Mouse (Mus musculus) urinary bladder, adult 18-20 months (tissue): ENCODE results near the gene Gm49395.

Source experiments
- DNase-seq, 2 experiments: peaks; one replicate each; pipeline ENCODE4 v3.0.0; 2022; ENCODE audit warnings: low spot score in 2 of 2, mixed read lengths in 2 of 2

The Gm49395 gene

DNA sequence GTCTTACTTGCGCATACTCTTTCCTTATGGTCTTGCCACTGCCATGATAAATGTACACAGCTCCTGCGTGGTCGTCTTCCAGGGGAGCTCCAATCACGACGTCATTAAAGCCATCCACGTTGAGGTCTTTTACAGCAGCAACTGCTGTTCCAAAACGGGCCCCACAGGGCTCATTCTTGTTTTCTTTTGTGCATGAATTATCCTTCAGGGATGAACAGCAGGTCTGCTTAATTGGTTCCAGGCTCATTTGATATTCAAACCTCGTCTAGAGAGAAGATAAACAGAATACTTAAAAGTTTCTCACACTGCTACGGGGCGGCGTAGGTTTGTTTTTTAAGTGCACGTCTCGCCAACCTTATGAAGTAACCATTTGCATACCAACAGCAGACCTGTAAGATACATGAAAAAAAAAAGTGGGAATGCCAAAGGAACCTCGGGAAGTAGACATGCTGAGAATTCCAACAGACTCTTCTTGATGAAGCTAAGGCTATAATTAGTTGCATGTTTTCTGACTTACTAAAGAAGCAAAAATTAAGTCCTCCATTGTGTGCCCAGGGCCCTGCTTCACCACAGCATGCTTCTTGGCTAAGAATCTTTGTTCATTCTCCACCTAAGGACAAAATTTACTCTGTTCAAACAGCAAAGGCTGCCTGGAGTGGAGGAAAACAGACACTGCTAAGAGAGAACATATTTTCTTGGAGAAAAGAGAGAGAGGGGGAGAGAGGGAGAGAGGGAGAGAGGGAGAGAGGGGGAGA is 109.3 kb downstream of the Gm49395 start:
- no peak for DNase-seq

DNA sequence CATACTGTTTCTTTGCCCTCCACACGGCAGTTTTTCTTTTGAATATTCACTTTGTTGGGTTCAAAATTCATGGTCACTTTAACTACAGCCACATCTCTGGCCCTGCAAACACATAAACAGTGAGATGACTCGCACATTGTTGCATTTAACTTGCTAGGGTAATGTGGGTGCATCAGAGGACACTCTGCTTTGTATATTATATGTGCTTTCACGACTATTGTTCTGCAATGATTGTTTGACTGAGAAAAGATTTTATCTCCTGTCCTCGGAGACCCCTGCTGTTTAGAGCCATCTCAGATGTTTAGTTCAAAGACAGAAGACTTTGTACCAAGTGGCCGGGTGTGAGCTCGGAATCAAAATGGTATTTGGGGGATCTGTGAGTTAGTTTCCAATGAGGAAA is 114.1 kb downstream of the Gm49395 start:
- DNase-seq = no peak

DNA sequence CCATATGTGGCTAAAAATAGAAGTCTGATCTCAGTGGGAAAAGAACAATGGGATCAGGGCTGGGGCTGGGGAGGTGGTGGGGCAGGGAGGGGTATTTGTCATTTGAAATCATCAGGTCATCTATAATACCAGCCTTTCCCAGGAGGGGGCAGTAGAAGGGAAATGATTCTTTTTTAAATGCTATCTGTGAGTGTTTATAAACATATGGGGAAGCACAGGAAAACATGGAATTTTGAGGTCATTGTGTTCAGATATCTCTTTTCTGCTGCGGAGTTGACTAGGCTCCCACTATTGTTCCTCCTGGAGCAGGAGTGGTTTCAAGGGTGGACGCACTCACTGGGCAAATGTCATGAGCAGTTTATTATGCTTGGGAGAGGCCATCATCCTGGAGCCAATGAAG is 114.6 kb downstream of the Gm49395 start:
- DNase-seq = no peak
